Mouse (Mus musculus) gastrocnemius, adult 18-20 months (tissue): Measurements from ENCODE around the gene Stxbp3. TPM values are rescaled to one million over a fixed set of nuclear protein-coding genes. Genes with fewer than 3 reads are reported as not detected.

Source experiments
- DNase-seq: peaks from one replicate; pipeline ENCODE4 v3.0.0; 2021; ENCODE audit warnings: low spot score
- total RNA-seq, 2 experiments: library from RNA; stranded (reverse); gene quantifications; 2 replicates each; pipeline ENCODE4 v1.2.3; 2021

Gene Stxbp3
- total RNA-seq, 2 experiments from 2014 or later = 37.0 to 39.0 TPM

- no peak for DNase-seq
Measured at GRCm38 (mm10) chr3:108797723-108798122, 42.6 kb downstream of the Stxbp3 start.

- no peak for DNase-seq
Measured at GRCm38 (mm10) chr3:108796386-108796785, 43.9 kb downstream of the Stxbp3 start.

GRCm38 (mm10) chr3:108795554-108796299 is 44.6 kb downstream of the Stxbp3 start:
- DNase-seq = no peak

GRCm38 (mm10) chr3:108794780-108795179 is 45.5 kb downstream of the Stxbp3 start:
- no peak for DNase-seq

- DNase-seq = no peak
Measured at GRCm38 (mm10) chr3:108792420-108792819, 47.9 kb downstream of the Stxbp3 start.

GRCm38 (mm10) chr3:108791054-108791706 is 49.1 kb downstream of the Stxbp3 start:
- DNase-seq = no peak

- no peak for DNase-seq
Measured at GRCm38 (mm10) chr3:108790499-108790898, 49.8 kb downstream of the Stxbp3 start.

- DNase-seq = no peak
Measured at GRCm38 (mm10) chr3:108789299-108789698, 51.0 kb downstream of the Stxbp3 start.

- DNase-seq = no peak
Measured at GRCm38 (mm10) chr3:108788455-108788794, 51.9 kb downstream of the Stxbp3 start.

- DNase-seq = no peak
Measured at GRCm38 (mm10) chr3:108787754-108788454, 52.4 kb downstream of the Stxbp3 start.

- no peak for DNase-seq
Measured at GRCm38 (mm10) chr3:108786520-108786919, 53.8 kb downstream of the Stxbp3 start.

GRCm38 (mm10) chr3:108782364-108782895 is 57.9 kb downstream of the Stxbp3 start:
- no peak for DNase-seq

GRCm38 (mm10) chr3:108781884-108782270 is 58.4 kb downstream of the Stxbp3 start:
- DNase-seq = peak; percentile 21

GRCm38 (mm10) chr3:108781238-108781883 is 59.0 kb downstream of the Stxbp3 start:
- DNase-seq = peak; percentile 62

GRCm38 (mm10) chr3:108778761-108779540 is 61.4 kb downstream of the Stxbp3 start:
- no peak for DNase-seq

- DNase-seq = no peak
Measured at GRCm38 (mm10) chr3:108772811-108773210, 67.5 kb downstream of the Stxbp3 start.

GRCm38 (mm10) chr3:108772211-108772610 is 68.1 kb downstream of the Stxbp3 start:
- peak; percentile 45 for DNase-seq

GRCm38 (mm10) chr3:108770725-108771368 is 69.5 kb downstream of the Stxbp3 start:
- DNase-seq = peak; percentile 81

GRCm38 (mm10) chr3:108769547-108769946 is 70.8 kb downstream of the Stxbp3 start:
- DNase-seq = no peak

GRCm38 (mm10) chr3:108767416-108767815 is 72.9 kb downstream of the Stxbp3 start:
- no peak for DNase-seq
